ENCODE assay signal across 8 mouse cellular contexts in the genomic region with DNA sequence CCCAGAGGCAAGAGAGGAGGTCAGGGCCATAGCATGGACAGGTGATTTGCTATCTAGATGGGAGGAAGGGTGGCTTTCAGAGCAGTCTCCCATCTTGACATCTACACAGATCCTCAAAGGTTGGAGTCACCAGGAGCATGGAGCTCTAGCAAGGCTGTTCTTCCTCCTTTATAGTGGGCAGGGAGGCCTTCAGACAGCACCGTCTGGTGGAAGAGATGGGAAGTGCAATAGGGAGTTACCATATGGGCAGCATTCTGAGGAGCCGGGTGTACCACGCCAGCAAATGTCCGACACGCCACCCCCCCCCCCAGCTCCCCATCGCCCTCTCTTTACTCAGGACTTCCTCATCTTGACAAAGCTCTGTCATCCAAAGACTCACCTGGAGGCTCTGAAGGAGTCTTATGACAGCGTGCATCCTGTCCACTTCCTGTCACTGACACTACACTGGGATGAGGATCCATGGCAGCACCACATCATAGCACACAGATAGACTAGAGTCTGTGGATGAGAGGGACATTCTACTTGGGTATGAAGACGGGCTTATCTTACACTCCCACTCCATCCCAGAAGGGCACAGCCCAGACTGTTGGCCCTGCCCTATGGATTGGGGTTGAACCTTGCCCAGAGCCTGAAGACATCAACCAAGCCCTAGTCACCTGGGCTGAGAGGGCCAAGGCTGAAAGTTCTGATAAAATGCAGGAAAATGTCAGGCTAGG. TPM values are rescaled to one million over a fixed set of nuclear protein-coding genes. Genes with fewer than 3 reads are reported as not detected.
A peak's percentile ranks its signal among the peaks of the same experiment; 100 is the strongest.
DNase-seq lines count a peak whose midpoint lies in the region; ATAC-seq and TF ChIP-seq lines count a peak whose summit lies in the region.

No protein-coding gene starts in this region.

- TF ChIP-seq CTCF in MEL (IDR thresholded peaks at IDR 0.05 in 2 of 3, conservative IDR thresholded peaks at IDR 0.05 in 1 of 3; ENCODE audit: control insufficient read depth in 1 of 3, insufficient read depth in 1 of 3, low read depth in 2 of 3, low read length in 3 of 3, poor library complexity in 1 of 3, severe bottlenecking in 1 of 3) = peak; percentile 86 to 100 (median 91)

- no peaks in the 10 kb centered on the region for H3K79me2 ChIP-seq in MEL (ENCODE audit: control insufficient read depth, insufficient read depth, low read length, poor library complexity)

- TF ChIP-seq POLR2A in MEL (IDR thresholded peaks at IDR 0.05; ENCODE audit: control insufficient read depth in 1 of 2, insufficient read depth in 1 of 2, low read depth in 1 of 2, low read length in 2 of 2, poor library complexity in 1 of 2) = no peak

- peak; percentile 68 for TF ChIP-seq RAD21 in MEL (IDR thresholded peaks at IDR 0.05; ENCODE audit: low read depth, low read length)

- 17% methylated on average over 8 of the region's 8 CpGs for WGBS in heart, embryonic 13.5 days

- peaks cover 29% of the 10 kb centered on the region for H3K4me1 ChIP-seq in heart, embryonic 13.5 days
- H3K4me1 ChIP-seq in MEL (ENCODE audit: control insufficient read depth in 1 of 2, insufficient read depth in 2 of 2, low read length in 2 of 2) = peaks cover 0 to 5% of the 10 kb centered on the region in 2 experiments; a peak in 1 of 4 replicates

- no peak overlapping the region for H3K4me3 ChIP-seq in heart, embryonic 13.5 days
- no peak overlapping the region for H3K4me3 ChIP-seq in MEL (ENCODE audit: control insufficient read depth in 1 of 2, insufficient read depth in 1 of 2, low read depth in 2 of 2, low read length in 2 of 2)

- H3K36me3 ChIP-seq in heart, embryonic 13.5 days = no peaks in the 10 kb centered on the region
- H3K36me3 ChIP-seq in MEL (ENCODE audit: control insufficient read depth in 1 of 2, insufficient read depth in 2 of 2, low read length in 2 of 2) = no peaks in the 10 kb centered on the region; a peak in 1 of 4 replicates

- ATAC-seq in heart, embryonic 13.5 days (ENCODE audit: extremely low read depth, insufficient number of reproducible peaks, low FRiP score, low TSS enrichment) = no peak

- H3K27me3 ChIP-seq in heart, embryonic 13.5 days (replicated peaks) = peaks cover 37% of the 10 kb centered on the region
- no peaks in the 10 kb centered on the region for H3K27me3 ChIP-seq in MEL (ENCODE audit: control insufficient read depth in 1 of 2, insufficient read depth in 2 of 2, low read length in 2 of 2)

- no peak for DNase-seq in heart, adult 11 months
- DNase-seq in MEL (ENCODE audit: low read depth, low spot score) = peak; percentile 79
- peak; percentile 83 for DNase-seq in cerebellum, adult 8-10 months
- peak; percentile 75 to 85 for DNase-seq in heart, postnatal 10 days
- peak; percentile 82 to 83 for DNase-seq in layer of hippocampus, postnatal 10 days (ENCODE audit: low spot score in 2 of 2)
- DNase-seq in lung, postnatal 10 days = peak; percentile 80
- peak; percentile 66 to 87 for DNase-seq in spleen, postnatal 4 days (ENCODE audit: low spot score in 2 of 2)

- H3K9ac ChIP-seq in heart, embryonic 13.5 days = 0 out of 2 replicates have a peak overlapping the region, but pooled peaks have one; percentile 6
- no peak overlapping the region for H3K9ac ChIP-seq in MEL (ENCODE audit: control insufficient read depth, low read depth, low read length, poor library complexity, severe bottlenecking)

- H3K9me3 ChIP-seq in heart, embryonic 13.5 days = no peaks in the 10 kb centered on the region
- no peaks in the 10 kb centered on the region for H3K9me3 ChIP-seq in MEL (replicated peaks; ENCODE audit: insufficient read depth, low read length)

- no peak overlapping the region for H3K4me2 ChIP-seq in heart, embryonic 13.5 days

- intact Hi-C loops in heart, postnatal 10 days (cut with DNase I) = loop anchor here (1.0 to 2.0 kb wide), 5 partner anchors 38 to 159 kb away; partner anchors contain the start of genes Dgcr6 and Rtn4r

- no peak overlapping the region for H3K27ac ChIP-seq in heart, embryonic 13.5 days (replicated peaks)
- H3K27ac ChIP-seq in MEL (ENCODE audit: control insufficient read depth, low read depth, low read length) = no peak overlapping the region

- no peak for TF ChIP-seq EP300 in MEL (IDR thresholded peaks at IDR 0.05; ENCODE audit: low read depth in 1 of 2, low read length in 2 of 2)

TF ChIP-seq in MEL, 35 proteins besides CTCF, POLR2A, EP300 and RAD21:
- TF ChIP-seq NRF1 (IDR thresholded peaks at IDR 0.05; ENCODE audit: insufficient read depth, low read depth, low read length, poor library complexity, severe bottlenecking) (no peak), BHLHE40 (IDR thresholded peaks at IDR 0.05; ENCODE audit: borderline replicate concordance, low read depth, low read length) (no peak), SMC3 (IDR thresholded peaks at IDR 0.05; ENCODE audit: low read depth, low read length) (peak; percentile 84), KAT2A (conservative IDR thresholded peaks at IDR 0.05; ENCODE audit: low read depth, low read length) (no peak), CHD1 (IDR thresholded peaks at IDR 0.05; ENCODE audit: low read depth, low read length) (no peak), TCF12 (IDR thresholded peaks at IDR 0.05; ENCODE audit: low read depth, low read length) (no peak), TBP (IDR thresholded peaks at IDR 0.05; ENCODE audit: low read depth, low read length) (no peak), ZC3H11A (IDR thresholded peaks at IDR 0.05; ENCODE audit: low read depth, low read length) (peak; percentile 54), MYC (IDR thresholded peaks at IDR 0.05; ENCODE audit: low read depth, low read length) (0 out of 2 replicates have a peak, but pooled peaks have one; percentile 30), ELF1 (IDR thresholded peaks at IDR 0.05; ENCODE audit: low read depth, low read length) (0 out of 2 replicates have a peak, but pooled peaks have one; percentile 40), MXI1 (IDR thresholded peaks at IDR 0.05; ENCODE audit: low read depth, low read length) (no peak)

RNA-seq across cellular contexts. Expression of gene Ccdc188, which starts 6.8 kb away (rescaled TPM):
- not detected in 2 replicates for polyA plus RNA-seq in heart, embryonic 13.5 days (2015; fragmentation: Nextera tagmentation; extraction: Ambion mirVana)
- total RNA-seq in MEL (2012; rRNA removed) = not detected in 2 replicates
- polyA plus RNA-seq in MEL (2012; ENCODE audit: insufficient read depth in 1 of 2, insufficient read length in 2 of 2, low read depth in 1 of 2, low replicate concordance in 2 of 2, missing spikeins in 1 of 2) = not detected
- total RNA-seq in heart, postnatal 10 days (2021) = not detected
- total RNA-seq in layer of hippocampus, postnatal 10 days (2021) = not detected

RNA-seq across cellular contexts. Expression of gene Zdhhc8, which starts 24.1 kb away (rescaled TPM):
- 20.7 and 22.1 TPM in 2 replicates for polyA plus RNA-seq in heart, embryonic 13.5 days (2015; fragmentation: Nextera tagmentation; extraction: Ambion mirVana)
- 9.1 and 9.6 TPM in 2 replicates for total RNA-seq in MEL (2012; rRNA removed)
- 10 to 100 TPM in 1 of 2 experiments, not detected in 1; 33.2 TPM for polyA plus RNA-seq in MEL (2012; ENCODE audit: insufficient read depth in 1 of 2, insufficient read length in 2 of 2, low read depth in 1 of 2, low replicate concordance in 2 of 2, missing spikeins in 1 of 2)
- total RNA-seq in heart, postnatal 10 days (2021) = 10 to 100 TPM; 33.2 to 35.7 TPM
- total RNA-seq in layer of hippocampus, postnatal 10 days (2021) = 10 to 100 TPM; 73.9 to 75.1 TPM

RNA-seq across cellular contexts. Expression of gene Trmt2a, which starts 37.6 kb away (rescaled TPM):
- 62.3 and 66.2 TPM in 2 replicates for polyA plus RNA-seq in heart, embryonic 13.5 days (2015; fragmentation: Nextera tagmentation; extraction: Ambion mirVana)
- total RNA-seq in MEL (2012; rRNA removed) = 132 and 178 TPM in 2 replicates
- 100 to 1,000 TPM in 1 of 2 experiments, not detected in 1; 185 TPM for polyA plus RNA-seq in MEL (2012; ENCODE audit: insufficient read depth in 1 of 2, insufficient read length in 2 of 2, low read depth in 1 of 2, low replicate concordance in 2 of 2, missing spikeins in 1 of 2)
- 10 to 100 TPM; 24.1 to 30.6 TPM for total RNA-seq in heart, postnatal 10 days (2021)
- total RNA-seq in layer of hippocampus, postnatal 10 days (2021) = 10 to 100 TPM; 54.4 to 65.1 TPM

RNA-seq across cellular contexts. Expression of gene Ranbp1, which starts 37.7 kb away (rescaled TPM):
- polyA plus RNA-seq in heart, embryonic 13.5 days (2015; fragmentation: Nextera tagmentation; extraction: Ambion mirVana) = 409 and 412 TPM in 2 replicates
- 420 and 440 TPM in 2 replicates for total RNA-seq in MEL (2012; rRNA removed)
- polyA plus RNA-seq in MEL (2012; ENCODE audit: insufficient read depth in 1 of 2, insufficient read length in 2 of 2, low read depth in 1 of 2, low replicate concordance in 2 of 2, missing spikeins in 1 of 2) = 100 to 1,000 TPM; 162 to 681 TPM
- 10 to 100 TPM; 79.1 to 82.9 TPM for total RNA-seq in heart, postnatal 10 days (2021)
- 100 to 1,000 TPM; 133 to 147 TPM for total RNA-seq in layer of hippocampus, postnatal 10 days (2021)

RNA-seq across cellular contexts. Expression of gene Gm49776, which starts 47.3 kb away (rescaled TPM):
- polyA plus RNA-seq in heart, embryonic 13.5 days (2015; fragmentation: Nextera tagmentation; extraction: Ambion mirVana) = 1.8 and 2.7 TPM in 2 replicates
- 0.77 and 0.85 TPM in 2 replicates for total RNA-seq in MEL (2012; rRNA removed)
- 10 to 100 TPM in 1 of 2 experiments, not detected in 1; 32.7 TPM for polyA plus RNA-seq in MEL (2012; ENCODE audit: insufficient read depth in 1 of 2, insufficient read length in 2 of 2, low read depth in 1 of 2, low replicate concordance in 2 of 2, missing spikeins in 1 of 2)
- not detected for total RNA-seq in heart, postnatal 10 days (2021)
- not detected for total RNA-seq in layer of hippocampus, postnatal 10 days (2021)
